Comparison of ENCODE assay signal across 9 mouse cellular contexts in genomic region chr6:32510924-32511323, GRCm38 (mm10).
DNase-seq lines count a peak whose midpoint lies in the region; ATAC-seq lines count a peak whose summit lies in the region.
"Had no signal": no experiment of that assay in that cellular context is flagged by ENCODE, and none has a peak within 500 bp of the region (broad histone marks: within the 10 kb centered on the region; RNA-seq: fewer than 3 reads in every experiment).

No protein-coding gene starts in this region.

- H3K4me1 ChIP-seq in lung, embryonic 15.5 days = peaks cover 15% of the 10 kb centered on the region; the same call in 1 of the 2 replicates

- H3K27me3 ChIP-seq in lung, embryonic 15.5 days = no peaks in the 10 kb centered on the region

- no peaks in the 10 kb centered on the region for H3K9me3 ChIP-seq in lung, embryonic 15.5 days

- peak overlapping the region; percentile 66 for H3K27ac ChIP-seq in lung, embryonic 15.5 days

- WGBS in lung, embryonic 15.5 days = 61% methylated on average over 7 of the region's 7 CpGs

- H3K4me2 ChIP-seq in lung, embryonic 15.5 days = no peak overlapping the region; the same call in 1 of the 2 replicates

- peak; percentile 12 for DNase-seq in gastrocnemius, postnatal 25 days
- no peak for DNase-seq in gastrocnemius, adult 8-10 months (ENCODE audit: low spot score in 2 of 2)
- peak; percentile 44 for DNase-seq in cerebellum, adult 9-10 months
- no peak for DNase-seq in right cerebral cortex, postnatal 10 days (ENCODE audit: low spot score in 2 of 2)
- no peak for DNase-seq in B cell, adult 2 months

- peak; percentile 79 for ATAC-seq in hematopoietic stem cell, adult 5-6 weeks (replicated peaks in 1 of 2; ENCODE audit: insufficient read depth in 1 of 2, low FRiP score in 2 of 2, low TSS enrichment in 1 of 2, low read depth in 1 of 2, poor library complexity in 2 of 2, severe bottlenecking in 2 of 2)
- peak; percentile 76 for ATAC-seq in lung, embryonic 15.5 days (ENCODE audit: borderline replicate concordance, extremely low read depth, low FRiP score, low TSS enrichment)
- no peak for ATAC-seq in activated CD4-positive, CD25-positive, alpha-beta regulatory T cell, adult 4 months

- H3K36me3 ChIP-seq in lung, embryonic 15.5 days = no peaks in the 10 kb centered on the region

- no peak overlapping the region for H3K4me3 ChIP-seq in lung, embryonic 15.5 days
- H3K4me3 ChIP-seq: erythroblast, embryonic 14.5 days had no signal

- no peak overlapping the region for H3K9ac ChIP-seq in lung, embryonic 15.5 days

Comparison
In these comparisons a context has a peak if more than half of its experiments do, and no peak if none do; other contexts are left out.
1. DNase-seq: peak in gastrocnemius, postnatal 25 days (single experiment) and cerebellum, adult 9-10 months (single experiment); none in gastrocnemius, adult 8-10 months (0 of 2), right cerebral cortex, postnatal 10 days (0 of 2) and B cell, adult 2 months (0 of 2).